Mouse (Mus musculus): ENCODE data around the gene Olfr1105.

The Olfr1105 gene

GRCm38 (mm10) chr2:87036431-87036830, at the start of gene Olfr1105:
Gene Olfr1105 (minus strand): TSS chr2:87036531.
- DNase-seq, result no peak

- no peak for DNase-seq
Measured at GRCm38 (mm10) chr2:87075717-87076116, 39.4 kb upstream of the Olfr1105 start, which contains the start of gene Olfr1107. Gene Olfr1107 (minus strand): TSS chr2:87075817.

- no peak for DNase-seq
Measured at GRCm38 (mm10) chr2:87052173-87052572, 15.8 kb upstream of the Olfr1105 start, which contains the start of gene Olfr1106. Gene Olfr1106 (minus strand): TSS chr2:87052273.

GRCm38 (mm10) chr2:87026980-87027379, 9.4 kb downstream of the Olfr1105 start, which contains the start of gene Olfr1104:
Gene Olfr1104 (minus strand): TSS chr2:87027080.
- DNase-seq, result no peak

DNA sequence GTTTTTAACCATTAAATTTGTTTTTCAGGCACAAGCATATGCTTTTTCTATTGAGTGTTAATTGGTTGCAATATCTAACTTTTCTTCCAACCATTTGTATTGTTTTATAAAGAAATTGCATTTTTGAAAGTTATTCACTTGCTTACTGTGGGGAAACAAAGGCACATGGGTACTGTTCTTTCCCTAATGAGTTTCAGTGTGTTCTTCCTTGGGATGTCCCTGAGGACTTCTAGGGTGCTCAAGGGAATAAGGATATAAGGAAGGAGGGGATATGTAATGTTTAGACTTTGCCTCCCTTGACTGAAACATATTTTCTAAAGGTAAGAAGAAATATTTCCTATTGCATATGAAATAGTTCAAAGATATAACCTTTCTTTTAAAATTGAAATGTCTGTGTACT, 38.2 kb downstream of the Olfr1105 start, which contains the start of gene Olfr1102:
TSS of gene Olfr1102 (plus strand) at position 301 of the 400 bp plus-strand sequence.
- DNase-seq, result no peak

- DNase-seq, result no peak
Measured at GRCm38 (mm10) chr2:86991121-86991520, 45.2 kb downstream of the Olfr1105 start, which contains the start of gene Olfr1101. Gene Olfr1101 (minus strand): TSS chr2:86991221.
